Mouse (Mus musculus): Measurements from ENCODE around the gene Ttk.

Gene Ttk

GRCm38 (mm10) chr9:83833811-83834747, at the start of gene Ttk:
Gene Ttk (plus strand): TSS chr9:83834689.
- DNase-seq: peak; percentile 93

DNA sequence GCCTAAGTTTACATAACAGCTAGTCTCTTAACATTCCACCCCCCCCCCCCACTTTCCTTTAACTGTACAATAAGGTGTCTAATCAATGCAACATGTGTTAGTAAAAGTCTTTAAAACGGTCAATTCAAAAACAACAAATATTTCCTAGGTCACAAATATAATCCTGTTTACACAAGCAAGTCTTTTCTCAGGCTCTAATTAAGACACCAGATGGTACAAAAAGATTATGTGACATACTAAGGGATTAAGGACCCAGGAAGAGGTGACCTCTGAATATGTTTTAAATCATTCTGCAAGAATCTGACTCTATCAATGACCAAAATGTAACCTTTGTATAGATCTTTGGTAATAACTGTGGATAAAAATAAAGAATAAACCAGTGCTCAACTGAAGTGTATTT, 49.0 kb upstream of the Ttk start:
- DNase-seq: no peak

DNA sequence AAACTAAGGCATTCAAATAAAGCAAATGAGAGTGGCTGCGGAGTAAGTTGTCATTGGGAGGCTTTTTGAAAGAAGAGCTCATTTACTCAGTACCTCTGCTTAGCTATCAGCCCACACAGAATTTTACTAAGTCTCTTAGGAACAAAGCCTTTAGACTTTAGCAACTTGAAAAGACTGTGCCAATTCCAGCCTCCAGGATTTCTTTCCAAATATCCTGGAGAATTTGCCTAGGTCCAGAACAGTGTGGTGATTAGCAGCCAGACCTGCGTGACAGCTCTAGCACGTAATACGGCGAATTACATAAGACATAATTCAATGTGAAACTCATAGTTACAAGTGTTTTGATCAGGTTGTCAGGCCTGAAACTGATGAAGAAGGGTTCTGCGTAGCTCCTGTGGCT, 45.2 kb upstream of the Ttk start:
- DNase-seq: no peak

- DNase-seq: no peak
Measured at GRCm38 (mm10) chr9:83796875-83797274, 37.6 kb upstream of the Ttk start.

GRCm38 (mm10) chr9:83797898-83798297, 36.6 kb upstream of the Ttk start:
- no peak for DNase-seq

GRCm38 (mm10) chr9:83804341-83804740, 30.1 kb upstream of the Ttk start:
- DNase-seq: no peak

DNA sequence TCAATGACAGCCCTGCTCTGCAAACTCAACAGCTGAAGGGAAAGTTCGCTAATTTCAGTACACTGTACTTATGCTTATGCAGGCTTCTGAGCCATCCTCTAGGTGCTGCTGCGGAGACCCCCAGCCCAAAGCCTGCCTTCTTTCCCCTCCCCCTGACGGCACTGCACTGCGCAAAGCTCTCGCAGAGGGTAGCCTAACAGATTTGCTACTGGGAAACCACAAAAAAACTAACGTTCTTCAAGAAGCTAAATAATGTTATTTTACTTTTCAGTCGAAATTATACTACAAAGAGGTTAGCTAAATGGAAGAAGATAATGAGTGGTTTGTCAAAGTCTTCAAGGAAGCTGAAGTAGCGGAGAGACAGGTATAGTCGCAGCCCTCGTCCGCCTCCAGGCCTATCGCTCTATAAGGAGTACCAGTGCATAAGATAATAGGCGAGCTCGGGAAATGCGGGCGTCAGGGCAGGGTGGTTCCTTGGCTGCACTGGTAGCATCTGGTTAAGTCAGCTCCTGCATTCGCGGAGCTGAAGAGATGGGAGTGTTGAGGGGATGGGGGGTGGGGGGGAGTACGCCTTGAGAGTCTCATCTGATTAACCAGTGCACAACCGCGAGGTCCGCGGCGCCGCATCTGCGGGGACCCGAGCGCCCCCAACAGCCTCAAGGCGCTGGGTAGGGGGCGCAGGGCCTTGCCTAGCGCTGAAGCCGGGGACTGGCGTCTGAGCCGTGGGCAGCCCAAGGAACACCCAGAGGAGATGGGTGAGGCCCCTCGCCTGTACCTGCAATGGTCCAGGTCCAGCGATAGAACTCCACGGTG, 29.1 kb upstream of the Ttk start:
- peak; percentile 6 for DNase-seq

DNA sequence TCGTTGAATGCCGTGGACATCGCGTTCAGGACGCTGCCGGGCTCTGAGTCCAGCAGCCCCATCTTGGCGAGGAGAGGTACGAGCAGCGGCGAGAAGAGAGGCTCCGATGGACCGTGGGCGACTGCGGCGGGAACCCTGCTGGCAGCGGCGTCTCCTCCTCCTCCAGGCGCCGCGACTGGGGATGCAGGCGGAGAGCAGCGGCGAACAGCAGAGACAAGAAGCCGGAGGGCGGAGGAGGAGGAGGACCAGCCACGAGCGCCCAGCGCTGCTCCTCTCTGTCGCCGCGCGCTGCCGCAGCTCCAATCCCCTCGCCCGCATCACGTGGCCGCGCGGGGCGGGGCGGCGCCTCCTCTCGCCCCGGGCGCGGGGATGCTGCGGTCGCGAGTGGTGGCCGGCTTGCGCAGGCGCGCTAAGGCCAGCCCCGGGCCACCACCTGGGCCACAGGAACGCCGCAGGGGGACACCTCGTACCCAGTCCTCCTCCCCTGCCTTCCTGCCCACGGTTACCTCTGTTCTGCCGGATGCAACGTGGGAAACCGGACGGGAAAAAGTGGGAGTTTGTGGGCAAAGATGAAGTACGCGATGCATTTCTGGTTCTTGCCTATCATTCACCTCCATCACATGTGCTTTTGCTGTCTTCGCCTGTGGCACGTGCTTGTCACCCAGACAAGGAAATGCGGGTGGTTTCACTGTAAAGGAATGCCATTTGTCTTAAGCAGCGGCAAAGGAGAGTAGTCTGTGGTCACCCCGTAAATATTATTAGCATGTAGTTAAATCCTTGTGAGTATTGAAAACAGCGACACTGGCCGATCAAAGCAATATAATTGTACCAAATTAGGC, 28.3 kb upstream of the Ttk start, which contains the start of gene Elovl4:
Gene Elovl4, minus strand, starts transcription at position 301 of the 839 bp plus-strand sequence.
- peak; percentile 33 for DNase-seq

DNA sequence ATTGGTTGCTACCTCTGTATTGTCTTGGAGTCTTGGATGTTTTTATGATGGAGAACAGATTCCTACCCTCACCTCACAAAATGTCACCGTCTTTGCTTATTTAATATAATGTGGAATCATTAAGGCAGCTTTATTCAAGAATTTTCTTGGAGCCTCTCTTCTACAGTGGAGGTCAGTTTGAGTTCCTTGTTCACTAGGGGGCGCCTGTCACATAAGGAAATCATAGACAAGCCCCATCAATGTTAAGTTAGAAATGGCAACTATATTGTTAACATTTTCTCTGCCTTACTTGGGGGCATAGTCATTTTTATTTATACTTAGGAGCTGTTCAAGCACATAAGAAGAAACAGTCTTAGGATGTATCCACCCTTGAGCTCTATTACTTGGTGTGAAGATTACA, 26.9 kb upstream of the Ttk start:
- peak; percentile 65 for DNase-seq

- DNase-seq: no peak
Measured at GRCm38 (mm10) chr9:83819188-83819587, 15.3 kb upstream of the Ttk start.

- DNase-seq: no peak
Measured at GRCm38 (mm10) chr9:83820976-83821375, 13.5 kb upstream of the Ttk start.

GRCm38 (mm10) chr9:83822925-83823324, 11.6 kb upstream of the Ttk start:
- no peak for DNase-seq

GRCm38 (mm10) chr9:83829896-83830295, 4.6 kb upstream of the Ttk start:
- DNase-seq: no peak

GRCm38 (mm10) chr9:83831152-83831551, 3.3 kb upstream of the Ttk start:
- no peak for DNase-seq

GRCm38 (mm10) chr9:83834748-83835313, 342 bp downstream of the Ttk start:
- no peak for DNase-seq

DNA sequence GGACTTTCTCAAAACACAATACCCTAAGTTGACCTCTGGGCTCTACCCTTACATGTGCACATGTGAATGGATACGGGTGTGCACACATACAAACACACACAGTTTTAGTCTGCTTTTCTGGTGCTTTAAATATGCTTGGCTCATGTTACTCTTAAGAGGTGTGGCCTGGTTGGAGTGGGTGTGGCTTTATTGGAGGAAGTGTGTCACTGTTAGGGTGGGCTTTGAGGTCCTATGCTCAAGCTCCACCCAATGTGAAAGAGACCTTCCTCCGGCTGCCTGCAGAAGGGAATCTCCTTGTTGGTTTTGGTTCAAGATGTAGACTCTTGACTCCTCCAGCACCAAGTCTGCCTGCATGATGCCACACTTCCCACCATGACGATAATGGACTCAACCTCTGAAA, 18.0 kb downstream of the Ttk start:
- DNase-seq: no peak

DNA sequence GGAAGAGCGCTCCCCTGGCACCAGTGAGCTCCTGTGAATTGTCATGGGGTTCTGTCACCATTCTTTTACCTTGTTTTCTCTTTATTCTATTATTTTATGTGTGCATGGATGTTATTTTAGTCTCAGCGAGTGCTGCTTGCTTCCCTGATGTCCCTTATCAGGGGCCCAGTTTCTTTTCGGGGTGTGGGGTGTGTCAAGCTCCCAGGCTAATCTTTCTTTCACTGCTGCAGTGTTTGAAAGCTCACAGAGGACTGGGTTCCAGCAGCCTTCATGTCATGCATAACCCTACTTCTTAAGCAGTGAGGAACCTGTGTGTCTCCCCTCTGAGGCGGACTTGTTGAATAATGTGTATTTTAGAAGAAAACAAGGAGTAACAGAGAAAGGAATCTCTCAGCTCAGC, 30.7 kb downstream of the Ttk start:
- no peak for DNase-seq

DNA sequence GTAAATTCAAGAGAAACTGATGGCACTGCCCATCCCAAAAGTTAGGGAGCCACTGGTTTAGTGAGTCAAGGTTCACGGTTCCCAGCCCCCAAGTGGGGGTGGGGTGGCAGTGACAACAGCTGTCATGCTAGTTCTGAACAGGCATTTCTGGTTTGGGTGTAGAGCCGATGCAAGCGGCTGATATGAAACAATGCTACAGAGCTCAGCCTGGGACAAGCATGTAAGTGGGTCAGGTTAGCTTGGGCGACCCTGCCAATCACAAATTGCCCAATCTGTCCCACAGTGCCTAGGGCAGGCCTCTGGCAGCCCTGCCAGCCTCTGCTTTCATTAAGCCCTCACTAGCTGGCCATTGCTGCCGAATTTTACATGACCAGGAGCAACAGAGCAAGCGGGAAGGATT, 47.7 kb downstream of the Ttk start:
- DNase-seq: peak; percentile 5

- DNase-seq: no peak
Measured at GRCm38 (mm10) chr9:83886149-83886548, 51.7 kb downstream of the Ttk start.

GRCm38 (mm10) chr9:83888214-83888613, 53.7 kb downstream of the Ttk start:
- DNase-seq: no peak

- DNase-seq: no peak
Measured at GRCm38 (mm10) chr9:83893073-83893472, 58.6 kb downstream of the Ttk start.

- peak; percentile 40 for DNase-seq
Measured at GRCm38 (mm10) chr9:83893767-83894330, 59.4 kb downstream of the Ttk start.

Data from lung, postnatal 10 days (tissue).